Mouse (Mus musculus) ovary, postnatal 36 days (tissue): ENCODE data around the gene Dnttip2.

Experiments used
- DNase-seq: peaks from one replicate; pipeline ENCODE4 v3.0.0; 2022; ENCODE audit warnings: low spot score, mixed read lengths

The Dnttip2 gene

DNA sequence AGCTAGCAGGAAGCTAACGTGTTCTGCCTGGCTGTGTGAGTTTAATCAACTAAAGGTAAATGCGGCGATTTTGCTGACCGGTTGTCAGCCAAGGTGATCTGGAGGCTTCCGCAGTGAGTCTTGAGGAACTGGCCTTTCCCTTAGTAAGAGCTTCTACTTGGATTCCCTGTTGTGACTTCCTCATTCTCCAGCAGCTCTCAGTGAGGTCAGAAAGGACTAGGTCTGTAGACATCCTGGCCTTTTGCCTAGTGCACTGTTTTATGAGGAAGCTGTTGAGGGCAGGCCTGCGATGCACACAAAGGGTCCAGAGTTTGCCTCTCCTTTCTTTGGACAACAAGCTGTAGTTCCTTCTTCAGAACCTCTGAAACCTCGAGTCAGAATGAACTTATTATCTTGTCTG is 16.5 kb downstream of the Dnttip2 start:
- no peak for DNase-seq

GRCm38 (mm10) chr3:122291828-122292227 is 17.6 kb downstream of the Dnttip2 start:
- DNase-seq, result no peak

DNA sequence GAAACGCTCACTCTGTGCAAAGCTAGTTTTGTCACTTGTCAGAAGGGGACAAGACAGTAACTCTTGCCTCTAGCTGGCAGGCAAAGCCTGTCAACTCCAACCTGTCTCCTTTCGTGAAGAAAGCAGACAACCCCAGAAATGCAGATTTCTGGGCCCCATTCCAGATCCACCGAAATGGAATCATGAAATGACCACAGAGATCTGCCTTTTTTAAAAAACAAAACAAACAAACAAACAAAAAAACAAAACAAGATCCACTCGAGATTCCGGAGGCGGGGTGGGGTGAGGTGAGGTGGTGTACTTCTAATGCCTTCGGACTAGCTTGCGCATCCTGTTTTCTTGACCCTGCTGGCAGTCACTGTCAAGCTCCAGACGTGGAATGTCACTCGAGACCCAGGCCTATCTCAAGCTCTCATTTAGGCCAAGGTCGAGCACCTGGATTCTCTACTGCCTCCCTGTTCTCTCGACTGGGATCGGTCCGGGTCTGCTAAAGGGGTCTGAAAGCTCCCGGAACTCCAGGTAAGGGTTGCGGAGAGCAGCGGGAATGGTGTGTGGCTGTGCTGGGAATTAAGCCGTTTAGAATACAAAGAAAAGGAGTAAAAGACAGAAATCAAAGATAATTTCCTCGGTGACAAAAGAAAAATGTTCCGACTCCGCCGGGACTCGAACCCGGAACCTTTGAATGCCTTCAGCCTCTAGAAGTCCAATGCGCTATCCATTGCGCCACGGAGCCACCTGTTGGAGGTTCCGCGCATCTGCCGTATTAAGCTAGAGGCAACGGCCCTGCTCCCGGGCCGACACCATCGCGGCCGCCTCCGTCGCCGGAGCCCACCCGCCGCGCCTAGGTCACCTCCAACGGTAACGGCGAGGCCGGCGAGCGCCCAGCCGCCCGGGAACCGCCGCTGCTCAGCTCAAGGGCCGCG is 18.4 kb downstream of the Dnttip2 start:
- peak; percentile 95 for DNase-seq

GRCm38 (mm10) chr3:122293223-122293953 is 19.2 kb downstream of the Dnttip2 start:
- peak; percentile 90 for DNase-seq

- peak; percentile 85 for DNase-seq
These were observed 20.0 kb downstream of the Dnttip2 start, which contains the start of gene Bcar3 for GRCm38 (mm10) chr3:122293954-122294850. Bcar3 (plus strand) TSS chr3:122294136.

GRCm38 (mm10) chr3:122295511-122295910 is 21.3 kb downstream of the Dnttip2 start:
- DNase-seq, result peak; percentile 50

DNA sequence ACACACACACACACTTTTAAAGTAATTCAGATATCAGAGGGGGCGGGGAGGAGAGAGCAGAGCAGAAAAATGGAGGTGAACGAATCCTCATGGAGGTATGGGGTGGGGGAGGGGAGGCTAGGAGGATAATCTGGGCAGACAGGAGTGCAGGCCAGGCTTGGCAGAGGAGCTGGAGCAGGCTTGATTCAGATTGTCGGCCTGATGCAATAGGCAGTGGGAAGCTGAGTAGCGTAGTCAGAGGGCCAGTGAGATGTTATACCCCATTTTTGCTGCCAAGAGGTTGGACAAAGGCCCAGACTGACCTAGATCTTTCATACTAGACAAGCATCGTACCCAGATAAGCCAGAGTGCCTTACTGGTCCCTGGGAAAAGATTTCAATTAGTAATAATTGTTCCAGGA is 22.8 kb downstream of the Dnttip2 start:
- no peak for DNase-seq

- DNase-seq, result no peak
These were observed 27.1 kb downstream of the Dnttip2 start for GRCm38 (mm10) chr3:122300983-122301919.

GRCm38 (mm10) chr3:122304560-122304959 is 30.4 kb downstream of the Dnttip2 start:
- DNase-seq, result no peak

- DNase-seq, result no peak
These were observed 33.9 kb downstream of the Dnttip2 start for GRCm38 (mm10) chr3:122307894-122308671.

- DNase-seq, result no peak
These were observed 34.8 kb downstream of the Dnttip2 start for GRCm38 (mm10) chr3:122308981-122309380.

DNA sequence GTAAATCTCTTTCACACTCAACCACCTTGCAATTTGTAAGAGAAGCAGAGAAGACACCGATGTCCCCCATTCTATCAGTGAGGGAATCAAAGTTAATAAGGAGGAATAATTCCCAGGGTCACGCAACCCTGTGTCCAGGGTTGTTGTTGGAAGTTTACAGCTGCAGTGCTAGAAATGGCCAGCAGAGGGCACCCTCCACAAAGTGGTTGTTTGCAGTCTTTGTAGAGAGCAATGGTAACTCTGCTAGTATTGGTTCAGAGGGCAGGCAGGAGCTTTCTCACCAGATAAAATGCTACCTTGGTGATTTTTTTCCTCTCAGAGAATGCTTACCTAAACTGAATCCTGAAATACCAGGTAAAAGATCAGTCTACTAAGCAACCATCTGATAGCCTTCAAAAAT is 37.9 kb downstream of the Dnttip2 start:
- DNase-seq, result peak; percentile 82

- DNase-seq, result no peak
These were observed 38.9 kb downstream of the Dnttip2 start for GRCm38 (mm10) chr3:122312936-122313629.

DNA sequence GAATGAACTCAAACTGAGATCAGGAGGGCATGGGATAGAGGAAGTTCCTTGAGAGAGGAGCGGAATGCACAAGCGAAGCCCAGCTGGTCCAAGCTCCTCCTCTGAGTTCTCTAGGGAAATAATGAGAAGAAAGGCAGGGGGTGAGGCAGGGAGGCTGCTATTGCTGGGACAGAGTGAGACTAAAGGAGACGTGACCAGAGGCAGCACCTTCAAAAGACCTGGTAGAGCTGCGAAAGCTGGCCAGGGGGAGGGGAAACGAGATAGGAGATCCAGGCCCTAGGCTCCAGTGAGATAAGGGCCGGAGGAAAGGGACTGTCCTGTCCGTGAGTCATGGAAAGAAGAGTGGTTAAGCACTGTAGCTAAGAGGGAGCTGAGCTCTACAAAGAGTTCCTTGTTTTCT is 39.7 kb downstream of the Dnttip2 start:
- no peak for DNase-seq

- DNase-seq, result no peak
These were observed 42.4 kb downstream of the Dnttip2 start for GRCm38 (mm10) chr3:122316621-122317020.

- DNase-seq, result no peak
These were observed 43.2 kb downstream of the Dnttip2 start for GRCm38 (mm10) chr3:122317339-122317738.

GRCm38 (mm10) chr3:122322226-122322625 is 48.0 kb downstream of the Dnttip2 start:
- no peak for DNase-seq

GRCm38 (mm10) chr3:122323841-122324240 is 49.7 kb downstream of the Dnttip2 start:
- no peak for DNase-seq

- no peak for DNase-seq
These were observed 50.3 kb downstream of the Dnttip2 start for GRCm38 (mm10) chr3:122324528-122324927.
